Mouse (Mus musculus) retina, postnatal 7 days (tissue): ENCODE results near the gene Palmd.

Source experiments
- DNase-seq: peaks from one replicate; pipeline ENCODE4 v3.0.0-alpha.2; 2012; ENCODE audit warnings: low read depth, low spot score

Gene Palmd

GRCm38 (mm10) chr3:116968540-116968997 lies at the start of gene Palmd:
Gene Palmd, minus strand, starts transcription at chr3:116968987.
- DNase-seq: peak; percentile 0

- DNase-seq: no peak
These were observed 41.4 kb upstream of the Palmd start for GRCm38 (mm10) chr3:117010182-117010581.

- DNase-seq: no peak
These were observed 38.6 kb upstream of the Palmd start for GRCm38 (mm10) chr3:117007340-117007739.

DNA sequence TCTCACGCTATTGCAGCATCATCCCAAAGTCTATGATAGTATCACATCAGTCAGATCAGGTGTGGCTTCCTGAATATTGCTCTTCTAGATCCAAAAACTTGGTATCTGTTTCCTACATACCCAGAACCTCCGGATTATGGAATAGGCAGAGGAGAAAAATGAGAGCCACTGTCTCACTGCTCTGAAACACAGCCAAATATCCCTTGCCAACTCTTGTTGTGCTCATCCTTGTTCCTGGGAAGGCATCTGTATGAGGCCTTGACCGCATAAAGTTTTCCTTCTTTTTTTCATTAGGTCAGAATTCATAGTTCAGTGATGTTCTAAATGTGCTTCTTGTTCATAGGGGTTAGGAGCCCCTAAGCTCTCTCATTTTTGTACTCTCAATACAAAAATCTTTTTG lies 37.8 kb upstream of the Palmd start:
- DNase-seq: no peak

GRCm38 (mm10) chr3:117003379-117003778 lies 34.6 kb upstream of the Palmd start:
- DNase-seq: no peak

GRCm38 (mm10) chr3:117001686-117002485 lies 33.1 kb upstream of the Palmd start:
- no peak for DNase-seq

GRCm38 (mm10) chr3:116993011-116993410 lies 24.2 kb upstream of the Palmd start:
- no peak for DNase-seq

GRCm38 (mm10) chr3:116991180-116991579 lies 22.4 kb upstream of the Palmd start:
- no peak for DNase-seq

DNA sequence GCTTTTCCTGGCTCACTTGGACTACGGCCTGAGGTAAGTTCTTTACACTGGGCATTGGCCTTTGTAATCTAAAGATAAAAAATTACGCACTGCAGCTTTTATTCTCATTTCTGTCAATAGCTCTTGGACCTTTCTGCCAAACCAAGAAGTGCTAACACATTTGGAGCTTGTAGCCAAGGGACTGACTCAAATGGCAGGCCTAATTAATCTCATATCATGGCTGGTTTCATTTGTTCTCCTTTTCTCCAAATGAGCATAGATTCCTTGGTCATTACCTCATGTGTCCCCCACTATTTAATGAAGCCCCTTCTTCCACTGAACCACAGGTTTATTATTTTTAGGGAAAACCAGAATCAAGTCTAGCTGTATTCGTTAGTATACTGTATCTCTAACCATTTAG lies 19.4 kb upstream of the Palmd start:
- DNase-seq: no peak

DNA sequence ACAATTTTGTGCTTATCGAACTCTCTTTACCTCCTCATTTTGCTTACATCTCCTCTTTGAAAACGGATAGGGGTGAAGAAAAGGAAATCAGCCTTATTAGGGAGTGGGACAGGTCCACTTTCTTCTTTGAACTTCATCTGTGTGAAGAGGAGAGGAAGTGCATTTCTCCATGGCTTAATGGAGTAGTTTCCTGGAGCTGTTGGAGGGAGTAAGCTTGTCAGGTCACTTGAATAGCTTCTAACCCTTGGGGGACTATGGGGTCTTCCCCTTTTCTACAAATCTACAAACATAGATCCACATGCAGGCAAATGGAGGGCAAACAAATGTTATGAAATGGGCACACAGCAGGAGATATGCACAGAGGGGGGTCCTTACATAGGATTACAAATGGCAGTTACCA lies 17.7 kb upstream of the Palmd start:
- no peak for DNase-seq

DNA sequence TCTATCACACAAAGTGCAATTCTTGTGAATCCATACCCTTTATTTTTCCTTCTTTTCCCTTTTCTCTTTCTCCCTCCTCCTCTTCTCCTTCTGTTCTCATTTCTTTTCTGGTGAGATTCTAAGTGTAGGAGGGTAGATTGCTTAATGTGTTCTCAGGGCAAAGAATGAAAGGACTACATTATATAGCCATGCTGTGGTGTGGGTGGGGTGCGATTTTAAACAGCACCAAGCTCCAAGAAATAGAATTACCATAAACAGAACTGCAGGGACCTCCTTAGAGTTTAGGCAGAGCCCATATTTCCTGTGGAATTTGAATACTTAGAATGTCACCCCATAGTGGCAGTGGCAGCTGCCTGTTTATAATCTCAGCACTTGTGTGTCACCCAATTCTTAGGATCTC lies 17.0 kb upstream of the Palmd start:
- no peak for DNase-seq

DNA sequence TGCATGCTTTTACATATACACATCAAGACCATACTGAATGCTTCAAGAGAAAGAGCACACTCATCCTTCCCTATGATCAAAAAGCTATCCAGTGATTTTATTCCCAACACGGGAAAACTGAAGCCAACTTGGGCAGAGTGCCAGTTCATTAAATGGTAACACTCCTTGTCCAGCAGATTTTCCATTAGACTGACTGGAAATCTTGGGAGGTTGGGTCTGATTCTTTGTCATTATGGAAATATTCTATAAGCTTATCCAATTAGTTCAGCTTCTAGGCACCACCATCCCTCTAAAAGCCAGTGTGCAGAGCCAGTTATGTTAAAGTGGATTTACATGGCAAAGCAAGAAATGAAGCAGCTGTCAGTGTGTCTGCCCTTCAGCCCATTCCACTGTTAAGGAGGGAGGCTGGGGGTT lies 16.3 kb upstream of the Palmd start:
- DNase-seq: no peak

- DNase-seq: no peak
These were observed 13.2 kb upstream of the Palmd start for GRCm38 (mm10) chr3:116981811-116982575.

DNA sequence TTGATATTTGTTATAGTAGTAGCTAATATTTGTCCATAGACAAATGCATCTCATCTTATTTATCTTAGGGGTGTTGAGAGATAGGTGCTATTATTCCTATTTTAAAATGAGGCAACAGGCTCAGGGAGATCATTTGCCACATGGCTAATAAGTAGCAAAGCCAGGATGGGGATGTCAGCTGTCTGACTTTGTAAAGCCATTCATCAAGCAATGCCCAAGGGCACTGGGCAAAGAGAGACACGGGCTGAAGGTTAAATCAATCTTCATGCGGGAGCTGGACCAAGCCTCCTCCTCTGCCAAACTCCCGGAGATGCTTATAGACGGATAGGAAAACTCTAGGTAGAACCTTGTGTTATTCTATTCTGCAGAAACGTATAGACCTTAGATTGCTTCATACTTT lies 999 bp upstream of the Palmd start:
- no peak for DNase-seq

DNA sequence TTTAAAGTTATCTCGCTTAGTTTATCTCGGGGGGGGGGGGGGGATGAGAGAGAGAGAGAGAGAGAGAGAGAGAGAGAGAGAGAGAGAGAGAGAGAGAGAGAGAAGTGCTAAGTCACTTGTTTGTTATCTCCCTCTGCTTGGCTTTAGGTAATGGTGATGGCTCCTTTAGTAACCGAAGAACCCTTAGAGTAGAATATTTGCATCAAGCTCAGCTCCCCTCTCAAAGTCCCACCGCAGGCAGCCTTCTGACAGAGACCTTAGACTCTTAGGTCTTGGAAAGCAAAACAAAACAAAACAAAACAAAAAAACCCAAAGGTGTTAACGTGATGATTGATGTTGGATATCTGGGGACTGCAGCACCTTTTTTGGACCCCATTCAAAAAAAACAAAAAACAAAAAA lies 216 bp upstream of the Palmd start:
- DNase-seq: no peak

GRCm38 (mm10) chr3:116967967-116968366 lies 820 bp downstream of the Palmd start, which contains the start of gene 4930455H04Rik:
Gene 4930455H04Rik, plus strand, starts transcription at chr3:116968267.
- no peak for DNase-seq

DNA sequence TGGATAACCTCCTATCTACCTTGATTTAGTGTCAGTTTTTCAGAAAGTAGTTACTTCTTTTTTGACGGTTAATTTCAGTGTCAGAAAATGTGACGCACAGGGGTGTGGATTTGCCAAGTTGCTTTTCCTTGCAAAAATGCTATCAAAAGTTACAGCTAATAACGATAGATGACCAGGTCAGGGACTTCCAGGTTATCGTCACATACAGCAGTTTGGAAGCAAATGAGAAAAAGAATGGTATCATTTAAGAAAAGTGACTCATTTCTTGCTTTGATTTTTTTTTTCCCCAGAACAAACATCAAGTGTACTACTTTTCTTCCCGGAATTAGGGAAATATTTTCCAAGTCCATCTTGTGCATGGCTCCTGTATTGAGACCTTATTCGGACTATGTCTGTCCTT lies 1.4 kb downstream of the Palmd start:
- DNase-seq: no peak

DNA sequence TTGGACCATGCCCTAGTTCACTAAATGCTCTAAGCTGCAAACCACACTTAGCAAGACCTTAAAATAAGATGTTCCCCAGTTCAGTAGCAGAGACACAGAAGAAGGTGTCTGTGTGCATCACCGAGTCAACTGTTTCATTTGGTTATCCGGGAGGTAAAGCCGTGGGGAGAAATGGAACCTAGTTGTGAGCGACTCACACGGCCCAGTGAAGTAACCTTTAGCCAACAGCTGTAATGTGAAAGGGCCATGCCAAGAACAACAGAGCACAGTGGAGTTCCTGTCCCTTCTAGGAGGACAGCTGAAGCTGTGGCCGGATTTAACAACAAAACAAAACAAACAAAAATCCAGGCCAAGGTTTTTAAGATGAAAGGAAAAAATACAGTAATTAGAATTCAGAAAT lies 2.0 kb downstream of the Palmd start:
- no peak for DNase-seq

DNA sequence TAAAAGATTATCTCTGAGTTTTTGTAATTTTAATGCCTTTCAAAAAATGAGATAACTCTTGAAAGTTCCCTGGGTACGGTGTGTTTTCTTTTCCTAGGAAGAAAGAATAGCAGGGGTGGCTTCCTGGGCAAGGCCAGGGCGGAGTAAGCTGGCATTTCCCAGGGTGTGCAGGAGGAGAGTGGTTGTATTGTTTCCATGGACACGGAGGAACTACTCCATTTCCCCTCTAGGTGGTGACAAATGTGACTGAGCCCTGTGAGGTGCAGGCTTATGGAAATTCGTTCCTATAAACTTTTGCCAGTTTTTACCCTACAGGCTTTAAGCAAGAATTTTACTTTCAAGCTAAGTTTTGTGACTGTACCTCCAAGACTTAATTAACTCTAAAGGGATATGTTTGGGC lies 2.6 kb downstream of the Palmd start:
- no peak for DNase-seq

DNA sequence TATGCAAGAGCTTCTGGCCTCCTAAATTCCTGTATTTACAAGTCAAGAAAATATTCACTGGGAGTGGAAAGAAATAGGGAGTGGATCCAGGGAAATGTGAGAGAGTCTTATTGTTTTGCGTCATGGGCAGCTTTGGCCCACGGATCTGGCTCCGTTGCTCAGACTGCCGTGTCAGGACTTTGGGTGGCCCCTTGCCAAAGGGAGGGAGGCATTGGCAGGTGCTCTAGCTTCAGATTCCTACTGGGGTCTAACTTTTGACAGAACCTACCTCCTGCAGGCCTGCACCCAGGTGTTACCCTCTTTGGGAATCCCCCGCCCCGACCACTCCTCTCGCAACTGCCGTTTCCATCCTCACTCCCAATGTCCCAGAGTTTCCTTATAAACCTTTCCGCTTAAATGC lies 4.4 kb downstream of the Palmd start:
- no peak for DNase-seq

- DNase-seq: no peak
These were observed 5.6 kb downstream of the Palmd start for GRCm38 (mm10) chr3:116963213-116963612.

DNA sequence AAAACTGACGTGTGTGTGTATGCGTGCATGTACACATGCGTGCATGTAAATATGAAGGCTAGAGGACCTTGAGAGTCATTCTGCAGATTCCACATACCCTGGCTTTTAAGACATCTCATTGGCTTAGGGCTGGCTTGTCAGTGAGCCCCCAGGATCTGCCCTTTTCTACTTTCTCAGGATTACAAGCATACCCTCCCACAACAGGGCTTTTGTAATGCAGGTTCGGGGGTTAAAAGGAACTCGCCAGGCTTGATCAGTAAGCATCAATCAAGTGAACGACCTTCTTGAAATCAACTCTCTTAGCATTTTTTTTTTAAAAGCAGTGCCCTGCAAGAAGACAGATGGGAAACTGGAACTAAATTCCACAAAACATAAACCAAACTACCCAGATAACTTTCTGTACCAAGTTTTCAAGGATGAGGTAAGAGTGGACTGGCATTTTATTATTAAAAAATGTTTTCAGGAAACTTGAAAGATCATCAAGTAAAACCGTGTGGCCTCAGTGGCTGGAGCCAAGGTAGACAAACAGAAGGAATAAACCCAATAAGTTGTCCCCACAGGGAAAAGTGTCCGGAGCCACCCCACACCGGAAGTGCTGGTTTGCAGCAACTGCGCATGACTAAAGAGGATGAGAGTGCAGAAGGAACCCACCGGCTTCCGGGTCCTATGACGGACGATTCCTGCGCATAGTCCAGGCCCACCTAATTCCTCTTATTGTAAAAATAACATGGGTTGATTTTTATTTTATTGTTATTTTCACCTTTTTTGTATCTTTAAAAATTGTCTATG lies 7.2 kb downstream of the Palmd start:
- no peak for DNase-seq
